Mouse (Mus musculus): Measurements from ENCODE around the gene Slc22a23.

Gene Slc22a23

DNA sequence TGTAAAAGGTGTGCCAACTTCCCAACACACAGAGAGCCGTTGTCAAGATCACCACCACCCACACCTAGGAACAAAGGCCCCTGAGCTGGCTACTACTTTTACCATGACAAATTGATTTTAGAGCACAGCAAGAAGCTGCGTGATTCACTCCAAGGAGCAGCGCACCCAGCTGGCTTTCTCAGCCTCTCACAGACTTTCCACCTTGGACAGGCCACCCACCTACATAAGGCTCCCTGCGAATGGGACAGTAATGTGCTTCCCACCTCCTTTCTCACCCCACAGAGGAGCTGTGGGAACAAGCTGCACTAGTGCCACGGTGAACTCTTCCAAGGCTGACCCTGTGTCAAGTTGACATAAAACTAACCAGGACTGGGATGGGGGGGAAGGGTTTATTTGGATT is 201.6 kb downstream of the Slc22a23 start:
- no peak for DNase-seq (ENCODE audit: low read depth in 1 of 2, low spot score in 2 of 2)

DNA sequence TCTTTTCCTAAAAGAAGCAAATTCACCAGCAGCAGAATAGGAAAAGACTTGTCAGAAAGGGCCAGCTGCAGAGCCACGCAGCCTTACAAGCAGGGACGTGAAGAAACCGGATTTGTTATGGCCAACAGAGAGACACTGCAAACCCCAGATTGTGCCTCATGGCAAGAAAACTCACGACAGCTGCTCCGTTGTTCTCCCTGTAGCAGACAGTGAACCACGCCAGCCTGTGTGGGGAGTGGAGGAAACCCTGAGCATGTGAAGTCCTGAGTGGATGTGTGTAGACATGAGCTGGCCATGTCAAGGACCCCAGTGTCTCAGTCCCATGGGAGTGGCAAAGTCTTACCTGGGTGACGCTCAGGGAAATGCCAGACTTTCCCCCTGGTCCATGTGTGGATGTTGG is 208.4 kb downstream of the Slc22a23 start:
- no peak for DNase-seq (ENCODE audit: low read depth in 1 of 2, low spot score in 2 of 2)

GRCm38 (mm10) chr13:34134276-34134675 is 210.7 kb downstream of the Slc22a23 start:
- DNase-seq (ENCODE audit: low read depth in 1 of 2, low spot score in 2 of 2): no peak

DNA sequence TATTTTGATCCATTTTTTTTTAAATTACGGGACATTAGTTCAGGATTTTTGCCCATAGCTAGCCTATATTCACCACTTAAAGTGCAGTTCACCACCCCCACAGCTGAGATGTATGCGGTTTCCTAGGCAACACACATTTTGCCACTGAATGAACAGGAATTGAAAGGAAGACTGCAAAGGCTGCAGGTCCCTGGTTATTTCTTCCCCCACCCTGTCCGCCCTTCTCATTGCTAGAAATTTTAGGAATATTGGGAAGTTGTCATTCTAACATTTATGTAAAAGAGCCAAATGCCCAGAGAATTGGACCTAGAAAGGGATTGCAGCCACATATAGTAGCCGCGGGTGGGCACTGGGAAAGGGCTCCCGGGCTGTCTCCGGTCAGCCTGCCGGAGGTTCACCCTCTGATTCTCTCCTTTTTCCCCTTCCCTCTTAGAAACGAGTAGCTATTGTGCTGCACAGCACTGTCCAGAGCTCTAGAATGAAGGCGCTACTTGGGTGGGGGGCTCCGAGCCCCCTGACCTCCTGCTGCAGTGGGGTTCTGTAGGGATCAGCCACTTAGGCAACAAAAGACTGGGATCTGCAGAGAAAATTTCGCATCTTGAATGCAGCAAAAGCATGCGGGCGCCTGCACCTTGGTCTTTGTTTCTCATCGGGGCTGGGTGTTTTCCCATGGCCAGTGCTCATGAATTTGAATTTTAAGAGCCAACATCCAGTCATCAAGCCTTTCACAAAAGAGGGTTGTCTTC is 211.5 kb downstream of the Slc22a23 start:
- DNase-seq (ENCODE audit: low read depth in 1 of 2, low spot score in 2 of 2): no peak

DNA sequence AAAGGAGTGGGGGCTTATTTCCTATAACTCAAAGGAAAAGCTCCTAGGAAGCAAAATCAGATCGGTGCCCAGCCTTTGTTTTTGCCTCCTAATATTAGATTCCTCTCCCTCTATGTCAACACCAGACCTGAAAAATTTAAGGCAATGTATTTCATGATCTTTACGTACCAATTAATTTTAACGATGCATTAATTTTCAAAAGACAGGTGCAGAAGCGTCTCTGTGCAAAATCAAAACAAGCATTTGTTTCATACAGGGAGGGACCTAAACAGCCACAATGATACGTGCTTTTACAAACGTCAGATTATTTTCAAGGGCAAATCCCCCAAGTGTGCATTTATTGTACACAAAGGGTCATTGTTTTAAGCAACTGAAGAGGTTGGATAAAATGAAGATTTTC is 212.1 kb downstream of the Slc22a23 start:
- no peak for DNase-seq (ENCODE audit: low read depth in 1 of 2, low spot score in 2 of 2)

- DNase-seq (ENCODE audit: low read depth in 1 of 2, low spot score in 2 of 2): no peak
Observed at GRCm38 (mm10) chr13:34132299-34132698, 212.7 kb downstream of the Slc22a23 start.

DNA sequence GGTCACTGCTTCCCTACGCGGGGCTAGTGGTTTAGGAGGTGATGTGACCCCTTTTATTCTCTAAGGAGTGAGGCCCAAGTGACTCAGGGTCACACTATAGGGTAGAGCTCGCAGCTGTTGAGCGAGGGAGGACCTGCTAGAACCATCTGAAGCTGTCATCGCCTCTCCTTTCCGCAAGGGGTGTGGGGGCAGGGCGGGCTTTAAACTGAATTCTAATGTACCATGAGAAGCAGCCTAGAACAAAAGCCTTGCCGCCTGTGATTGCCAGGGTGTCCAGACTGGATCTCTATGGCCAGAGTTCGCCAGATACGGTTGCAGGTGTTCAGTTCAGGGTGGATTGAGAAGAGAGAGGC is 213.3 kb downstream of the Slc22a23 start:
- no peak for DNase-seq (ENCODE audit: low read depth in 1 of 2, low spot score in 2 of 2)

DNA sequence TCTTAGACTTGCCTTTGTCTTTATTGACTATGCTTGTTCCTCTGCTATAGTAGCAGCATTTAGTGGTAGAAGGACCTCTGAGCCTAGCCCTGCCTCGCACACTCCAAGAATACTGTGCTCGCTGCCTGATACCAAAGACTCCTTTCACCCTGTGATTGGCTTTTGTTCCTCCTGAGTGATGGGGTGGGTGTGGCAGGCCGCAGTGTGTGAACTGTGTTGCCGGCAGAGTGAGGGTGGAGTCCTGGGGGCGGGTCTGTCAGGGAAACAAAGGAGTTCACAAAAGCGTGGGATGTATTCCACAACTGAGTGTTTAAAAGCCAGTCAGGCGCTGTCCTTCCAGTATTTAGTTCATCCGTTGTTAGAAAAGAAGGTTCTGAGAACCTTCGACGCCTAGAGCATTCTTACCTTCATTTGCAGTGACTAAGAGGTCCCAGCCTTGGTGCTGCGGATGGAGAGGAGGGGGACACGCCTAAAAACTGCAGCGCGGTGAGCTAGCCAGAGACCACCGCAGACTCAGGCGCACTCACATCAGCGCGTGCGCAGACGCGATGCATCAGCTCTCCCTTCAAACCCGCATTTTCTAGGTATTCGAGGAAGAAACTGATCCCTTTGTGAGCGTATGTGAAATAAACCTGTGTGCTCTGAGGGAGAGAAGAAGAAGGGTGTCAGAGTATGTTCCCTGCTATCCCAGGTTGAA is 213.8 kb downstream of the Slc22a23 start:
- DNase-seq (ENCODE audit: low read depth in 1 of 2, low spot score in 2 of 2): no peak

GRCm38 (mm10) chr13:34130226-34130731 is 214.7 kb downstream of the Slc22a23 start, which contains the start of gene Tubb2b:
TSS of gene Tubb2b (minus strand) at chr13:34130466.
- DNase-seq (ENCODE audit: low read depth in 1 of 2, low spot score in 2 of 2): no peak

GRCm38 (mm10) chr13:34129485-34130225 is 215.3 kb downstream of the Slc22a23 start:
- no peak for DNase-seq (ENCODE audit: low read depth in 1 of 2, low spot score in 2 of 2)
